Mouse (Mus musculus): ENCODE measurements at regions not wholly inside any gene's neighbourhood (a gene's known extent, or its start where the extent isn't known, plus 50 kb on each side); places are given as distances from the start of the nearest gene placed in this dataset.
"Not testable (repeated sequence)": the region's sequence is repeated elsewhere in the genome, so short reads cannot be mapped to it uniquely, and the experiment has no call there.

DNA sequence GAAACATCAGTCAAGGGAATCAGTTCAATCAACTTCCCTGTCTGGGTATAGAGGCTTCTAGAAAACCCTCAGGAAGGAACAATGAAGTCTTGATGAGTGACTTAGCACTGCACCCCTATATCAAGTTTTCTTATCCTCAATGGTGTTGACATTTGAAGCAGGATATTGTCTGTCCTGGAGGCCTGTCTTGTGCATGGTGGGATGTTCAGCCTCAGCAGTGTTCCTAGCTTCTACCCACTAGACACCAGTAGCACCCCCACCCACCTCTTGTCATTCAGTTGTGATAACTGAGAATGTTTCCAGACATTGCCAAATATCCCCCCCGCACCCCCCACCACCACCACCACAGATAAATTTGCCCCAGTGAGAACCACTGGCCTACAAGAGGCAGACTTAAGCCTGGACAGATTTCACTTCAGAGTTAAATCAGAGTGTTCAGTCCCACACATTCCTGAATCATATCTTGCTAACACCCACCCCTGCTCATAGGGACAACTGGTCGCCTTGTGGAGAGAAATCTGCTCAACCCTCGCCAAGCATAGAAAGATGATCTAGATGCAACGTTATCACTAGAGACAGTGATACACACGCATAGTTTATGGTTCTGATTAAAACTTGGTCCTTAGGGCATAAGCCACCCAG is 249.6 kb upstream of the Ercc4 start:
- Histone ChIP-seq H3K4me1 (no peaks in the 10 kb centered on the region), H3K9me3 (replicated peaks) (no peaks in the 10 kb centered on the region), H3K27ac (replicated peaks) (no peak overlapping the region), H3K27me3 (ENCODE audit: low read depth, poor library complexity, severe bottlenecking) (no peaks in the 10 kb centered on the region), H3K36me3 (no peaks in the 10 kb centered on the region), H3K4me3 (no peak overlapping the region)
- DNase-seq (ENCODE audit: low spot score): no peak
- 89% methylated on average over 5 of the region's 5 CpGs for WGBS

DNA sequence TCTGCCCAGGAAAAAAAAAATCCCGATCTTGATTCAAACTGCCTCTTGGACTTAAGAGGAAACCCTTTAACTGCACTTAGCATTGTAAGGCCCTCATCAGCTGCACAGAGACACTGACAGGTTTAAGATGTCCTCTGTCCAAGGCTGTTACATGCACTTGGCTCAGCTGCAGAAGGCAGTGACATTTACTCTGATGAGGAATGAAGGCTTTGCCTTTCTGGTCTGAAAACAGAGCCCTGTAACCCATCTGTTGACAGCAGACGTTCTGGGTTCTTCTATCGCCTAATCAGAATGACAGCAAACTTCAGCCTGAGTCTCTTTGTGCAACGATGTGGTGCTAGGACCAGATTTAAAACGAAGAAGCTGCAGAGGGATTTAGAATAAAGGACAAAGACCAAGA is 246.9 kb upstream of the Ercc4 start:
- no peak overlapping the region for H3K4me3 ChIP-seq
- no peaks in the 10 kb centered on the region for H3K36me3 ChIP-seq
- no peaks in the 10 kb centered on the region for H3K27me3 ChIP-seq (ENCODE audit: low read depth, poor library complexity, severe bottlenecking)
- H3K9me3 ChIP-seq (replicated peaks): no peaks in the 10 kb centered on the region
- no peak for DNase-seq (ENCODE audit: low spot score)
- H3K4me1 ChIP-seq: no peaks in the 10 kb centered on the region
- WGBS: 82% methylated on average over 5 of the region's 5 CpGs
- no peak overlapping the region for H3K27ac ChIP-seq (replicated peaks)

DNA sequence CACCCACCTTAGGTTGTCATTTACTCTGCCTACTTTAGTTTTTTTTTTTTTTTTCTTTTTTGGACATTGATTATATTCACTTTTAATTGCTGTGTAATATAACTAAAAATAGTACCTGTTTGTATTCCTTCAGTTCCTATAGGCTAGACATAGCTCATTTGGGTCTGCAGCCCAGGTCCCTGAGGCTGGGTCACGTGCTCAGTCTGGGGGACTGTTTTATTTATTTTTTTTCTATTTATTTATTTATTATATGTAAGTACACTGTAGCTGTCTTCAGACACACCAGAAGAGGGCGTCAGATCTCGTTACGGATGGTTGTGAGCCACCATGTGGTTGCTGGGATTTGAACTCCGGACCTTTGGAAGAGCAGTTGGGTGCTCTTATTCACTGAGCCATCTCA is 231.2 kb upstream of the Ercc4 start:
- not testable (repeated sequence) for H3K4me3 ChIP-seq; H3K27ac ChIP-seq (replicated peaks); H3K27me3 ChIP-seq (ENCODE audit: low read depth, poor library complexity, severe bottlenecking); H3K36me3 ChIP-seq; DNase-seq (ENCODE audit: low spot score); H3K4me1 ChIP-seq; H3K9me3 ChIP-seq (replicated peaks)
- 88% methylated on average over 5 of the region's 5 CpGs for WGBS

DNA sequence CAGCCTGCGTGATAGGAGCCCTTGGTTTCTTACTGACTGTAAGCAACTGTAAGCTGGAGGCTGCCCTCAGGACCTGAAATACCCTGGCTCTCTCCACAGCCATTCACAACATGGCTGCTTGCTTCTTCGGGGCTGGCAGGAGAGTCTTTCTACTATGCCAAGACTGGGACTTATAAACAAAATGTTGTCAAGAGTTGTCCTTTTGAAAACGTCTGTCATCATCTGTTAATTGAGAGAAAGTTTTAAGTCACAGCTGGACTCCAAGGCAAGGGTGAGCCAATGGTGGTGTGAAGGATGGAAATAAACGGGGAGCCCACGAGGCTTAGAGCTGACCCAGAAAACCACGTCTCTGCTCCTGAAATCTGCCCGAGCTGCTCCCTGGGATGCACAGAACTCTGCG is 229.5 kb upstream of the Ercc4 start:
- DNase-seq (ENCODE audit: low spot score): no peak
- H3K27ac ChIP-seq (replicated peaks): no peak overlapping the region
- H3K4me3 ChIP-seq: no peak overlapping the region
- peaks cover 21% of the 10 kb centered on the region for H3K4me1 ChIP-seq
- no peaks in the 10 kb centered on the region for H3K36me3 ChIP-seq
- no peaks in the 10 kb centered on the region for H3K9me3 ChIP-seq (replicated peaks)
- WGBS: 89% methylated on average over 8 of the region's 8 CpGs
- H3K27me3 ChIP-seq (ENCODE audit: low read depth, poor library complexity, severe bottlenecking): no peaks in the 10 kb centered on the region

DNA sequence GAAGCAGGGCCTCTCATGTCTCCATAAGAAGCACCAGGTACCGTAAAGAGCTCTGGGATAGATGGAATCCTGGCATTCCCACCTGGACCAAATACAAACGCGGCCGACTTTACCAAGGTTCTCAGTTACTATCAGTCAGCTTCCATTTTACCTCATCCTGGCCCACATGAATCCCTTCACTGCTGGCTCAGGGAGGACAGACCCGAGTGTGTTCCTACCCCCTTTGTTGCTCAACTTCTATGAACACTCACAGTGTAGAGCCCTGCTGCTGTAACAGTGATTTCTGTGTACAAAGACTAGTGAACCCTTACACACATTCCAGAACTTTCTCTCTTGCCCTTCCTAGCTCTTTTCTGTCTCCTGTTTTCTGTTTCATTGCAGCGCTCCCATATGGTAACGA is 229.0 kb upstream of the Ercc4 start:
- no peak for DNase-seq (ENCODE audit: low spot score)
- WGBS: 93% methylated on average over 7 of the region's 7 CpGs
- Histone ChIP-seq H3K4me3 (no peak overlapping the region), H3K36me3 (no peaks in the 10 kb centered on the region), H3K27me3 (ENCODE audit: low read depth, poor library complexity, severe bottlenecking) (no peaks in the 10 kb centered on the region), H3K27ac (replicated peaks) (no peak overlapping the region), H3K9me3 (replicated peaks) (no peaks in the 10 kb centered on the region), H3K4me1 (peaks cover 26% of the 10 kb centered on the region)

DNA sequence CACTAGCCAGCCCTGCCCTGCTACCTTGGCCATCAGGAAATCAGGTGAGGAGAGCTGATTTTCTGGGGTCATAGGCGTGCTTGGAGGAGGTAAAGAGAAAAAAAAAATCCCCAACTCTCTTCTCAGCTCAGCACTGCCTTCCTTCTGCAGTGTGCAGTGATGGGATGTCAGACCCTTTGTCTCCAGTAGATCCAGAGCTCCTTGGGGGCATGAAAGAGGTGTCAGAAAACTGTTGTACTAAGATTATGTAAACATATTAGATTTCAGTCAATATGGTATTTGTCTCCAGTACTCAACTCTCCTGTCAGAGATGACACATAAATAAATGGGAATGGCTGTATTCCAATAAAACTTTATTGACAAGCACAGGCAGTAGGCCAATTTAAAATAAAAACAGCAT is 226.8 kb upstream of the Ercc4 start:
- H3K27me3 ChIP-seq (ENCODE audit: low read depth, poor library complexity, severe bottlenecking): no peaks in the 10 kb centered on the region
- no peaks in the 10 kb centered on the region for H3K36me3 ChIP-seq
- no peak for DNase-seq (ENCODE audit: low spot score)
- 75% methylated on average over 1 of the region's 1 CpGs for WGBS
- no peaks in the 10 kb centered on the region for H3K9me3 ChIP-seq (replicated peaks)
- no peak overlapping the region for H3K4me3 ChIP-seq
- peaks cover 45% of the 10 kb centered on the region for H3K4me1 ChIP-seq
- no peak overlapping the region for H3K27ac ChIP-seq (replicated peaks)

DNA sequence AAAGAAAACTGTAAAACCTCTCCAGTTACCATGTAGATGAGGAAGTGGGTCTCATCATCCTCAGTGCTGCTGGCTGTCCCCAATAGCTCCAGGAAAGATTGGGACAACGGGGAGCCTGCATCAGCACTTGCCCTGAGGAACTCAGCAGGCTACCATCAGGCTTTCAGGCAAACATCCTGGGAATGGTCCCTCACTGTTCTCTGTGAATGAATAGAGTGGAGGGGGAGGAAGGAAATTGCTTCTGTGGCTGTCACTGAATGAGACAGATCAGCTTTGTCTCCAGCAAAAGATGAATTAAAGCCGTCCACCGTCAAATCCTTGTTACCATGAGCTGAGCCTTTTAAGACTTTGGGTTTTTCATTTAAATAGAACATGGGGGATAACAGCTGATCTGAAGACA is 224.9 kb upstream of the Ercc4 start:
- Histone ChIP-seq H3K27me3 (ENCODE audit: low read depth, poor library complexity, severe bottlenecking) (no peaks in the 10 kb centered on the region), H3K9me3 (replicated peaks) (no peaks in the 10 kb centered on the region), H3K36me3 (no peaks in the 10 kb centered on the region), H3K4me1 (peaks cover 43% of the 10 kb centered on the region), H3K27ac (replicated peaks) (peak overlapping the region; percentile 69), H3K4me3 (no peak overlapping the region)
- DNase-seq (ENCODE audit: low spot score): peak; percentile 25
- WGBS: 5% methylated on average over 3 of the region's 3 CpGs

DNA sequence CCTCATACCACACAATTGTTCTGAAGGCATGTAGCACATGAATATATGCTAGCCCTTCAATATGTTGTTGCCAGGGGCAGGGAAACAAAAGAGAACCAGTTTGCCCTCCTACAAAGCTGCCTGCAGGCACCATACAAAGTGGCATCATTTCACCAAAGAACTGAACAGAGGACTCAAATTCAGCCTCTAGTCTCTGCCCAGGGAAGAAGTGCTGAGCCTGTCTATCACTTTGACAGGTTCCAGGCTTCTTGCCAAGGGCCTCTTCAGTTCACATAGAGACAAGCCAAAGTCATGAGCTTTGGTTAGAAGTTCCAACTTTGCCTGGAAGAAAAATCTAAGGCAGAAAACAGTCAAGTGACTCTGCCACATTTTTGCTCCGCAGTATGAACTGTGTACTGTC is 223.4 kb upstream of the Ercc4 start:
- no peaks in the 10 kb centered on the region for H3K9me3 ChIP-seq (replicated peaks)
- H3K27me3 ChIP-seq (ENCODE audit: low read depth, poor library complexity, severe bottlenecking): no peaks in the 10 kb centered on the region
- no peaks in the 10 kb centered on the region for H3K36me3 ChIP-seq
- H3K4me1 ChIP-seq: peaks cover 43% of the 10 kb centered on the region
- DNase-seq (ENCODE audit: low spot score): no peak
- no peak overlapping the region for H3K27ac ChIP-seq (replicated peaks)
- H3K4me3 ChIP-seq: no peak overlapping the region
- WGBS: 91% methylated on average over 1 of the region's 1 CpGs

DNA sequence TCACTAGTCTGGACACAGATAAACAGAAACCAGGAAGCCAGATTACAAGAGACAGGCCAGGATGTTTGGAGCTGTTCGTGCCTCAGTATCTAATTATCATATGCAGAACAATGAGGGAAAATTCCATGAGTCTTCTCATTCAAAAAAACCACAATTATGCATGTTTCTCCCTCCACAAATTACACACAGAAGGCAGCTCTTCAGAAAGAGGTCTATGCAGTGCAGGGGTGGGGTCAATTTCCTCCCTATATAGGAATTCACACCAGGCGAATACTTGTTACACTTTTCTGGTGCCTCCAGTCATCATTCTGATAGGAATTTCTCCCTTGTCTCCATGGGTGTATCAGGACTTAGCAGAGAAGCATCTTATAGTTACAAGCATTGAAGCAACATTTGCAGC is 222.1 kb upstream of the Ercc4 start:
- Histone ChIP-seq H3K4me3 (no peak overlapping the region), H3K27ac (replicated peaks) (no peak overlapping the region), H3K4me1 (peaks cover 43% of the 10 kb centered on the region), H3K9me3 (replicated peaks) (no peaks in the 10 kb centered on the region), H3K27me3 (ENCODE audit: low read depth, poor library complexity, severe bottlenecking) (no peaks in the 10 kb centered on the region), H3K36me3 (no peaks in the 10 kb centered on the region)
- WGBS: 68% methylated on average over 2 of the region's 2 CpGs
- DNase-seq (ENCODE audit: low spot score): no peak

DNA sequence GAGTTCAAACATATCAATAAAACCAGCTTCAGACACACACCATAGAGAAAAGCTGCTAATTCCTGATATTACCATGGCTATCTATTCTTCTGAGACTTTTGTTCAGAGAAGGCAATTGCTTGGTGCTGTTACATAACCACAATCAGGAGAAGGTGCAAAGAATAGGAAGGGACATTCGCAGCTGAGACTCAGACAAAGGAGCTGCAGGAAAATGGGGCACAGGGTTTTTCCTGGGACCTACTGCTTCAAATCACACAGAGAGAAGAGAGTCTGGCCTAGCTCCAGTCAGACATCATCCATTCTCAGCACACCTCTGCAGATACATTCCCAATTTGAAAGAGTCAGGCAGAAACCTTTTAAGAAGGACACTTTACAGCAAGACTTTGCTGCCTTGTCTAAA is 219.4 kb upstream of the Ercc4 start:
- H3K9me3 ChIP-seq (replicated peaks): no peaks in the 10 kb centered on the region

DNA sequence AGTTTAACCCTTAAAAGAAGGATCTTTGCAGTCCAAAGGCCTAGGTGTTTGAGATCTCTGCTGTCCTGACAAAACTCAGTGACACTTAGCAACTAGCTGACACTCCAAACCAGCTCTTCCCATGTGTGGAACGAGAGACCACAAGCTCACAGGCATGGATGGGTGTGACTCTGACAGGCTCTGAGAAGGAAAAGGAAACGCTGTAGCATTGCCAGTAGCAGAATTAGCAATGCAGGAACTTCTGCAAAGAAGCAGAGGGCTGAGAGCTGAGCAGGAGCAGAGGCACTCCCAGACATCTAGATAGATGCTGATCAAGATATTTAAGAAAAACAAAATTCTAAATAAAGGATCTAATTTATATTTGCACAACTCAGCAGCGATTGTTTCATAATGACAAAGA is 218.9 kb upstream of the Ercc4 start:
- WGBS: 79% methylated on average over 3 of the region's 3 CpGs

More for the DNA sequence above, 219.4 kb upstream of the Ercc4 start:
- no peak for DNase-seq (ENCODE audit: low spot score)
- WGBS: 85% methylated on average over 1 of the region's 1 CpGs
- no peaks in the 10 kb centered on the region for H3K36me3 ChIP-seq
- H3K27me3 ChIP-seq (ENCODE audit: low read depth, poor library complexity, severe bottlenecking): no peaks in the 10 kb centered on the region
- H3K4me1 ChIP-seq: peaks cover 25% of the 10 kb centered on the region
- no peak overlapping the region for H3K27ac ChIP-seq (replicated peaks)
- H3K4me3 ChIP-seq: no peak overlapping the region

DNA sequence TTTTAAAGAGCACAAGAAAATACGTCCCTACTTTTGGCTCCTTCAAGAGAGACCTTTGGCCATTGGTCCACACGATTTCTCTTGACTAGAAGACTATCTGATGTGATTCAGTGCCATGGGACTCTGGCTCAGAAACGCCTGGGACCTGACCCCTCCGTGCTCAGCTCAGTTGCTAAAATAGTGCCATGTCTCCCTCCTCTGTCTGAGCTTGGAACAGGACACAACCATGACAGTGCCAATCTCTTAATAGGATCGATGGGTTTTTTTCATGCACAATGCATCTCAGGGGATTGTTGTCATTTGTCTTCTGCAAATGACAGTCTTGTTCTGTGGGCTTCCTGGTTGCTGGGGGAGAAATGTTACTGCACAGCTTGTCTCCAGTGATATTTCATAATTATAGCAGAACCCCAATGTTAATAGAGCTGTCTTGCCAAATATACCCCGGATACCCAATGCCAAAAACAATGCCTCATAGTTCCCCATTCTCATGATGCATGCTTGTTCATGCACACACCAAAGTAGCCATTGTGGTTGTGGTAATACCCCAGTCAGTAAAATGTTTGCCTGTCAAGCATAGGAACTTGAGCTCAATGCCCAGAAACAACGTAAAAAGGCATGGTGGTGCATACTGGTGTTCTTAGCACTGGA is 216.7 kb upstream of the Ercc4 start:
- 88% methylated on average over 7 of the region's 7 CpGs for WGBS

More for the DNA sequence above, 218.9 kb upstream of the Ercc4 start:
- DNase-seq (ENCODE audit: low spot score): no peak
- Histone ChIP-seq H3K27me3 (ENCODE audit: low read depth, poor library complexity, severe bottlenecking) (no peaks in the 10 kb centered on the region), H3K4me1 (peaks cover 21% of the 10 kb centered on the region), H3K4me3 (no peak overlapping the region), H3K36me3 (no peaks in the 10 kb centered on the region), H3K27ac (replicated peaks) (no peak overlapping the region), H3K9me3 (replicated peaks) (no peaks in the 10 kb centered on the region)

DNA sequence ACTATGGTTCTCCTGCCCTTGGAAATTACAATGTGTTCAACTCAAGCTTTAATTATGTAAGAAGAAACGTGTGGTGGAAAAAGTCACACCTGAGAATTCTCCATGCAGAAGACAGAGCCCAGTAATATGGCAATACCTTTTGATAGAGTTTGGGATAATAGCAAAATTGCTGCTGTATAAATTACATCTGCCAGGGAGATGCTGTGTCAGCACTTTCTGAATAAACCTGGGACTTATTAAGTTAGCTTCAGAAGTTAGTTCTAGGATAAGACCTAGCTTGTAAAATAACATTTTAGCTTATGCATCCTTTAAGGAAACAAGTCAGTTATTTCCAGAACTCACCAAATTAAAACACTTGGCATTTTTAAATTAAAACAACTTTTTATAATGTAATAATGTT is 212.2 kb upstream of the Ercc4 start:
- H3K9me3 ChIP-seq (replicated peaks): no peaks in the 10 kb centered on the region; the same call in 1 of the 2 replicates
- no peaks in the 10 kb centered on the region for H3K36me3 ChIP-seq
- H3K4me3 ChIP-seq: no peak overlapping the region
- no peaks in the 10 kb centered on the region for H3K27me3 ChIP-seq (ENCODE audit: low read depth, poor library complexity, severe bottlenecking)
- H3K4me1 ChIP-seq: peaks cover 19% of the 10 kb centered on the region
- DNase-seq (ENCODE audit: low spot score): no peak
- no peak overlapping the region for H3K27ac ChIP-seq (replicated peaks)
- 84% methylated on average over 1 of the region's 1 CpGs for WGBS

More for the DNA sequence above, 216.7 kb upstream of the Ercc4 start:
- Histone ChIP-seq H3K4me1 (0 out of 2 replicates have a peak, but pooled peaks cover under 1% of the 10 kb centered on the region), H3K36me3 (no peaks in the 10 kb centered on the region), H3K27ac (replicated peaks) (no peak overlapping the region), H3K4me3 (no peak overlapping the region), H3K27me3 (ENCODE audit: low read depth, poor library complexity, severe bottlenecking) (no peaks in the 10 kb centered on the region), H3K9me3 (replicated peaks) (no peaks in the 10 kb centered on the region)
- DNase-seq (ENCODE audit: low spot score): no peak

Measured in midbrain, embryonic 10.5 days (tissue).